Mouse (Mus musculus): ENCODE data around the gene Igsf8. TPM values are rescaled to one million over a fixed set of nuclear protein-coding genes. Genes with fewer than 3 reads are reported as not detected.

Igsf8 gene
- total RNA-seq, 2 experiments from 2014 or later, result 13.6 to 17.1 TPM

- intact Hi-C loops (cut with DNase I), result no loop called here
- DNase-seq, result peak; percentile 59 to 65
Measured at GRCm38 (mm10) chr1:172340729-172341321, 79.4 kb downstream of the Igsf8 start, which contains the start of gene Kcnj10. Gene Kcnj10, plus strand, starts transcription at chr1:172341210.

- no peak for DNase-seq
- intact Hi-C loops (cut with DNase I), result no loop called here
Measured at GRCm38 (mm10) chr1:172341386-172341785, 79.9 kb downstream of the Igsf8 start.

DNA sequence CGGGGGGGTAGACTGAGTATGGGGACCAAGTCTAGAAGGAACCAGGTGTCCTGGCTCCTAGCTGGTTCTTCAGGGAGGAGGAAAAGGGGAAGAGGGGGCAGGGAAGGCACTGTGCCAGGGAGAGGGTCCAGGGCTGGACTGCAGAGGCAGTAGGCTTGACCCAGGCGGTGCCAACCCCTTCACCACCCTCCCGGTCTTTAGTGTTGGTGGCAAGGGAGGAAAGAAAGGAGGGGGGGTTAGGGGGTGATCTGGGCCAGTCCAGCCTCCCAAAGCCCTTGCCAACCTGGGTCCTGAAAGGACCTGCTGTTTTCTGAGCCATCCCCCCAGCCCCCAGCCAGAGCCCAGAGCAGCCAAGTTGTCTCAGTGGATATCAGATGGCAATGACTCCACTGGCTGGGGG, 81.3 kb downstream of the Igsf8 start:
- intact Hi-C loops (cut with DNase I), result no loop called here
- DNase-seq, result no peak

DNA sequence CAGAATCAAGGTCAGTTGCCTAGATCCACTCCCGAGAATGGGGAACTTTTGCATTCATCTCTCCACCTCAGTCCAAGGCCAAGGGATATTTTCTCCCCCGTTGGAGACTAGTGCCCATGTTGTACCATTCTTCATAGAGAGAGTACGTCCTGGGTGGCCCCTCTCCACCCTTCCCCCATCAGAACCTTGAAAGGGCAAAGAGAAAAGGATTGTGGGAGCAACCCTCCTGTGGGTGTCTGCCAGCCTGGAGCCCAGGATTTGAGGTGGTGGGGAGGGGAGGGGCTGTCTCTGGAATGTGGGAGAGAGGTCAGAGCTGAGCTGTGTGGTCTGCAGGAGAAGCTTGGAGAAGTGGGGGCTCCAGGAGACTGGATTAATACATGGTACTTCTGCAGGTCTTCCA, 82.5 kb downstream of the Igsf8 start:
- intact Hi-C loops (cut with DNase I), result no loop called here
- no peak for DNase-seq

DNA sequence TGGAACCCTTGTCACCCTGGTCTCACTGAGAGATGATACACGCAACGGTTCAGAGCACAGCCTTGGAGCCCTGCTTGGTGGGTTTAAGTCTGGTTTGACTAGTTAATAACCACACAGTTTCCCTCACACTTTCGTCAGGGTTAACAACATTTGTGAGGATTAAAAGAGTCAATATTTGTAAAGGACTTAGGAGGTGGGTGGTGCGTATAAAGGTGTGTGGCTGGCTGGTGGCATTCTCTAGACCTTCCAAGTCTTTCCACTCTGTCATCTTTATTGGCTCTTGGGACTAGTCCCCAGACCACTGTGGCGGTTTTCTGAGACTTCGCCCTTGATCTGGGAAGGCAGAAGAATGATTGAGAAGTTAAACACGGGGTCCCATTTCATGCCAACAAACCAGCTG, 83.4 kb downstream of the Igsf8 start:
- intact Hi-C loops (cut with DNase I), result no loop called here

DNA sequence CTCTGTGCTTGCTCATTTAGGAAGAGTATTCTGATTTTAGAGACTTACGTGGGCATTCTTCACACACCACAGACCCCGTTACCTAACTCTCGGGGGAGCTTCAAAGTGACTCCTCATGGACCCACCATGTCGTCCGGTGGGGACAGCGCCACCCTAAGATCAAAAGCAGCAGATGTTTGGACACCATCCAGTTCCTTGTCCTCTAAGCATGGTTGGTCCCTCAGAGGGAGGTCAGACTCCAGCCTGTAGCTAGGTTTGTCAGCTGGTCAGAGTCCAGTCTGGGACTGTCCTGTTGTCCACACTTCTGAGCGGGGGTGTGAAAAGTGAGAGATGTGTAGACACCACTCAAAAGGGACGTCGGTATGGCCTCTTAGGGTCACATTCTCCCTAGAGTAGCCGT, 85.3 kb downstream of the Igsf8 start:
- DNase-seq, result no peak
- intact Hi-C loops (cut with DNase I), result no loop called here

More for the DNA sequence above, 83.4 kb downstream of the Igsf8 start:
- no peak for DNase-seq

- intact Hi-C loops (cut with DNase I), result no loop called here
- no peak for DNase-seq
Measured at GRCm38 (mm10) chr1:172347382-172347781, 85.9 kb downstream of the Igsf8 start.

DNA sequence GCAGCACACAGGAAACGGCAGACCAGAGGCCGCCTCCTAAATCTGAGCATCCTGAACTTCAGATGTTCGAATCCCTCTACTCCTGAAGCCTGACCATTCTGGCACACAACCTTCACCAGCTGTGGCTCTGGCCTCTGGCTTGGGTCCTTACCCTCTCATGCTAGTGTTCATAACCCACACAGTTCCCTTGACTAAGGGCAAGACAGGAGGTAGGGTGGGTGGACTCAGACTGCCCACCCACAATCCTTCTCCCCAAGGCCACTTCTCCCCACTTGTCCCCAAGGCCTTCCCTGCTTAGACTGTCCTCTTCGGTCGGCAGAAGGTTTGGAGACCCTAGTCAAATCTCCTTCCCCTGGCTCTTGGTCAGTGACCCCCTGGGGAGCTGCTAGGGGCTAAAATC, 88.1 kb downstream of the Igsf8 start:
- DNase-seq, result no peak
- intact Hi-C loops (cut with DNase I), result no loop called here

- intact Hi-C loops (cut with DNase I), result no loop called here
Measured at GRCm38 (mm10) chr1:172349916-172350812, 88.7 kb downstream of the Igsf8 start.

DNA sequence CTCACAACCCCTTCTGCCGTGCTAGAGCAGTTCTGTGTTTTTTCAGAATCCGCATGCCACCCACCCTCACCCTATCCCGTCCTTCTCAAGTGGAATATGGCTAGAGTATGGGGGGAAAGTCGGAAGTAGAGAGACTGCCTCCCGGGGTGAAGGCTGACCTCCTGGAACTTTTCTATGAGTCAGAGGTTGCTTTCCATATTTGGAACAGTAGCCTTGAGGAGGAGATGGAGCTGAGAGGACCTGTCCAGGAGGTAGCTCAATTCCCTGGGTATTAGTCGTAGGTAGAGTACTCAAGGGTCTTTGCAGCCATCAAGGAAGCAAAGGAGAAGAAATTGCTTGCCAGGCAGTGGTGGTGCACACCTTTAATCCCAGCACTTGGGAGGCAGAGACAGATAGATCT, 90.6 kb downstream of the Igsf8 start:
- intact Hi-C loops (cut with DNase I), result no loop called here
- no peak for DNase-seq

More at GRCm38 (mm10) chr1:172349916-172350812, 88.7 kb downstream of the Igsf8 start:
- DNase-seq, result no peak

- no peak for DNase-seq
- intact Hi-C loops (cut with DNase I), result no loop called here
Measured at GRCm38 (mm10) chr1:172352453-172352852, 91.0 kb downstream of the Igsf8 start.

DNA sequence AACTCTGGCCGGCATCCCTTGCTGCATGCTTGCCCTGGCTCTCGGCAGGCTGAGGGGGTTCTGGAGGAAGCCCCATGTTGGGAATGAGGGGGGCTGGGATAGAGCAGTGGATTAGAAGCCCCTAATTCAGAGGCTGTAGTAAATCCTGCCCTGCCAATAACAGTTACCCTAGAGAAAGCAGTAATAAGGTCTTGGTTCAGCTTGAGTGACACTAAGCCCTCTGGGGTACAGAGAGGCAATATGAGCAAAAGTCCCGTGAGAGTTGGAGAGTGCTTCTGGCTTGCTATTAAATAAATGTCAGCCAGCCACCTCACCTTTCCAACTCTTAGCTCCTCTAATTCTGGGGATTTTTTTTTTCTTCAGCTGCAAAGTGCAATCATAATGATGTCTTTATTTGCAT, 93.9 kb downstream of the Igsf8 start:
- no peak for DNase-seq
- intact Hi-C loops (cut with DNase I), result no loop called here

DNA sequence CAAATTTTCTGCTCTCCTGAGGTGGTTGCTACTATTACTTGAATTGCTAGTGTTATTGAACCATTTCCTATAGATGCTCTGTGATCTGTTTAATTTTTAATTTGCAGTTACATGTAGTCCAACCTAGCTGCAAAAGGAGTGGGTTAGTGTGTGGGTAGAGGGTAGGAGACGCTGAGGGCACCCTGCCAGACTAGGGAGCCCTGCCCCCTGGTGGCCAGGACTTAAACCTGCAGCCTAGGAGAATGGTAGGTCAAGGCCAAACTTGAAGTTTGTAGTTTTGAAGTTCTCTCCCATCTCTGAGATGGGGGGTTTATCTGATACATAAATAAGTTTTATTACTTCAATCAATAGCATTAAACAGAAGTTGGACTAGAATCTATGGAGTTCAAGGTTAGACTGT, 96.1 kb downstream of the Igsf8 start:
- intact Hi-C loops (cut with DNase I), result loop anchor here (1.0 to 2.0 kb wide), 2 partner anchors 31 to 310 kb away; no protein-coding TSS in a partner anchor

GRCm38 (mm10) chr1:172358341-172358740, 96.9 kb downstream of the Igsf8 start:
- no peak for DNase-seq
- intact Hi-C loops (cut with DNase I), result no loop called here

More for the DNA sequence above, 96.1 kb downstream of the Igsf8 start:
- peak; percentile 58 to 75 for DNase-seq

GRCm38 (mm10) chr1:172364684-172365083, 103.2 kb downstream of the Igsf8 start:
- peak; percentile 51 to 76 for DNase-seq
- intact Hi-C loops (cut with DNase I), result no loop called here

GRCm38 (mm10) chr1:172368768-172369418, 107.5 kb downstream of the Igsf8 start:
- intact Hi-C loops (cut with DNase I), result no loop called here
- peak; percentile 41 to 65 for DNase-seq

Other genes with a start within 250 kb of the Igsf8 start
- gene Vangl2, start 233.2 kb upstream of the Igsf8 start, total RNA-seq (2021), result 1 to 10 TPM; 7.5 to 7.6 TPM
- not detected for gene Nhlh1, start 204.1 kb upstream of the Igsf8 start, total RNA-seq (2021)
- 100 to 1,000 TPM; 136 to 150 TPM for gene Copa, start 179.1 kb upstream of the Igsf8 start, total RNA-seq (2021)
- gene Ncstn, start 178.8 kb upstream of the Igsf8 start, total RNA-seq (2021), result 10 to 100 TPM; 68.0 to 68.9 TPM
- 100 to 1,000 TPM; 145 to 153 TPM for gene Pex19, start 134.9 kb upstream of the Igsf8 start, total RNA-seq (2021)
- gene Dcaf8, start 113.6 kb upstream of the Igsf8 start, total RNA-seq (2021), result 100 to 1,000 TPM; 119 to 130 TPM
- 100 to 1,000 TPM; 111 to 121 TPM for gene Pea15a, start 54.8 kb upstream of the Igsf8 start, total RNA-seq (2021)
- 1 to 10 TPM; 6.6 to 9.1 TPM for gene Casq1, start 41.8 kb upstream of the Igsf8 start, total RNA-seq (2021)
- not detected for gene Atp1a4, start 3.2 kb upstream of the Igsf8 start, total RNA-seq (2021)
- gene Atp1a2, start 36.4 kb downstream of the Igsf8 start, total RNA-seq (2021), result 100 to 1,000 TPM; 228 to 235 TPM
- not detected for gene Kcnj9, start 67.7 kb downstream of the Igsf8 start, total RNA-seq (2021)
- gene Kcnj10, start 79.6 kb downstream of the Igsf8 start, total RNA-seq (2021), result under 1 TPM; 0.05 to 0.19 TPM
- 1 to 10 TPM; 9.1 TPM for gene Pigm, start 114.9 kb downstream of the Igsf8 start, total RNA-seq (2021)
- gene Slamf9, start 213.7 kb downstream of the Igsf8 start, total RNA-seq (2021), result 1 to 10 TPM; 1.3 to 1.4 TPM
- 1 to 10 TPM; 1.0 to 1.4 TPM for gene Igsf9, start 220.1 kb downstream of the Igsf8 start, total RNA-seq (2021)
- gene Tagln2, start 238.4 kb downstream of the Igsf8 start, total RNA-seq (2021), result 100 to 1,000 TPM; 173 to 178 TPM

Data from heart, postnatal 10 days (tissue).